Mouse (Mus musculus) midbrain, embryonic 15.5 days (tissue): ENCODE data around the gene Bend3. TPM values are rescaled to one million over a fixed set of nuclear protein-coding genes. Genes with fewer than 3 reads are reported as not detected.
A peak's percentile ranks its signal among the peaks of the same experiment; 100 is the strongest.

Source experiments
- ATAC-seq: fragments of 200-750 bp; cut with Nextera tagmentation; replicated peaks from 2 replicates; pipeline ENCODE4 v1.8.0; 2017; ENCODE audit warnings: moderate TSS enrichment
- H3K27ac ChIP-seq: fragments of 300-500 bp; sonication (generic); 2 replicates; pipeline ENCODE4 v1.5.1; 2015; ENCODE audit warnings: mild to moderate bottlenecking, inconsistent platforms
- H3K27me3 ChIP-seq: fragments of 300-500 bp; sonication (generic); replicated peaks from 2 replicates; pipeline ENCODE4 v1.6.1; 2015; ENCODE audit warnings: inconsistent platforms
- H3K36me3 ChIP-seq: fragments of 300-500 bp; sonication (generic); replicated peaks from 2 replicates; pipeline ENCODE4 v1.6.1; 2015; ENCODE audit warnings: inconsistent platforms
- H3K4me1 ChIP-seq: fragments of 300-500 bp; sonication (generic); 2 replicates; pipeline ENCODE4 v1.6.1; 2015; ENCODE audit warnings: inconsistent platforms
- H3K4me2 ChIP-seq: fragments of 300-500 bp; sonication (generic); 2 replicates; pipeline ENCODE4 v1.6.1; 2015; ENCODE audit warnings: inconsistent platforms, mild to moderate bottlenecking, moderate library complexity
- H3K4me3 ChIP-seq: fragments of 300-500 bp; sonication (generic); 2 replicates; pipeline ENCODE4 v1.5.1; 2015; ENCODE audit warnings: mild to moderate bottlenecking, inconsistent platforms
- H3K9ac ChIP-seq: fragments of 300-500 bp; sonication (generic); 2 replicates; pipeline ENCODE4 v1.6.1; 2015; ENCODE audit warnings: mild to moderate bottlenecking, inconsistent platforms
- H3K9me3 ChIP-seq: fragments of 300-500 bp; sonication (generic); 2 replicates; pipeline ENCODE4 v1.6.1; 2016; ENCODE audit warnings: inconsistent platforms
- WGBS: fragments of 180-500 bp; shearing (Covaris S2); methylation state at CpG from one replicate; pipeline ENCODE4 v1.1.7; 2015; ENCODE audit warnings: mixed read lengths; 5-methylcytosine and 5-hydroxymethylcytosine counted together
- polyA plus RNA-seq: library from polyadenylated mRNA; unstranded; fragments of >200 nt; fragmentation: Nextera tagmentation; extraction: Ambion mirVana; gene quantifications from 2 replicates; pipeline ENCODE4 v1.2.1, GENCODE M21; 2015

The Bend3 gene
- polyA plus RNA-seq, 1 experiment from 2014 or later: 5.5 TPM

DNA sequence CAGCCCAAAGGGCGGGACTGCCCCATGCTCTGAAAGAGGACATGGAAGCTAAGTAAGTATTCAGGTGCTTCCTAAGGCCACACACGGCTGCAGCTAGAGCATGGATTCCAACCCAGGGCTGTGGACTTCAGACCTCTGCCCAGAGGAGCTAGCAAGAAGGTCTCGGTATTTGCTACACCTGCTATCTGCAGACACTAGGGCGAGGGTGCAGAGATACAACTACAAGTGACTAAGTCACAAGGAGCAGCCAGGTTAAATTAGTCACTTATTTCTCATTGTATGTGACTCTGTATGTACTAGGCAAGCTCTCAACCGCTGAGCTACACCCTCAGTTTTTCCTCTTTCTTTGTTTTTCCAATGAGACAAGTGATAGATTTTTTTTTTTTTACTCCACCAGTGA, 15.8 kb upstream of the Bend3 start:
- H3K4me2 ChIP-seq: no peak overlapping the region
- no peaks in the 10 kb centered on the region for H3K27me3 ChIP-seq
- 93% methylated on average over 5 of the region's 5 CpGs for WGBS
- H3K36me3 ChIP-seq: no peaks in the 10 kb centered on the region
- H3K9ac ChIP-seq: no peak overlapping the region
- no peak for ATAC-seq
- no peaks in the 10 kb centered on the region for H3K9me3 ChIP-seq
- no peak overlapping the region for H3K4me3 ChIP-seq
- H3K27ac ChIP-seq: no peak overlapping the region
- no peaks in the 10 kb centered on the region for H3K4me1 ChIP-seq

DNA sequence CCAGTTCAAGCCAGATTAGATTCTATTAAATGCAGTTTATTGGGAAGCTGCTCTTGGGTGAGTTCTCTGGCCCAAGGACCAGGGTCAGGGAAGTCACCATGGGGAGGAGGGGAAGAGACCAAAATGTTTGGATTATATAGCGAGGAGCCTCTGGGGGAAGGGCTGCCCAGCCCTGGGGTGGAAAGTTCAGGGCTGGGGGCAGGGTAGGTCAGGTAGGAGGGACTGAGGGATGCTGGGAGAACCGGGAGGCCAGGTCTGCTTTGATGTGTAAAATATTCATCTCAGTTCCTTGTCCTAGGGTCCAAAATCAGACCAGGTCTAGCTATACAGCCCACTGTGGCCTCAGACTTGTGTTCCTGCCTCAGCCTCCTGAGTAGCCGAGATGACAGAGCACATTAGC, 15.4 kb upstream of the Bend3 start:
- 71% methylated on average over 3 of the region's 3 CpGs for WGBS
- H3K4me3 ChIP-seq: no peak overlapping the region
- ATAC-seq: no peak

DNA sequence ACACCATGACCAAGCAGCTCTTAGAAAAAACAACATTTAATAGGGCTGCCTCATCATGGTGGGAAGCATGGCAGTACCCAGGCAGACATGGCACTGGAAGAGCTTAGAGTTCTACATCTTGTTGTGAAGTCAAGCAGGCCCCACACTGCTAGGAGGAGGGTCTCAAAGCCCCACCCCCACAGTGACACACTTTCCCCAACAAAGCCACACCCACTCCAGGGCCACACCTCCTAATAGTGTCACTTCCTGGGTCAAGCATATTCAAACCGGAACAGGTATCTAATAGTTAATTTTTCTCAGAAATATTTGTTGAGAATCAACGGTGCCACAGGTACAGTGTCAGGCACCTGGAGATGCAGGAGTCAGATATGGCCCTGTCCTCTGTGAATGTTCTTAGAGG, 12.4 kb upstream of the Bend3 start:
- Histone ChIP-seq H3K36me3 (no peaks in the 10 kb centered on the region), H3K9ac (no peak overlapping the region), H3K9me3 (no peaks in the 10 kb centered on the region), H3K4me3 (no peak overlapping the region), H3K27me3 (no peaks in the 10 kb centered on the region), H3K27ac (no peak overlapping the region), H3K4me2 (no peak overlapping the region), H3K4me1 (no peaks in the 10 kb centered on the region)
- no peak for ATAC-seq
- WGBS: 96% methylated on average over 2 of the region's 2 CpGs

More for the DNA sequence above, 15.4 kb upstream of the Bend3 start:
- no peaks in the 10 kb centered on the region for H3K9me3 ChIP-seq
- no peaks in the 10 kb centered on the region for H3K36me3 ChIP-seq
- H3K27me3 ChIP-seq: no peaks in the 10 kb centered on the region
- no peak overlapping the region for H3K9ac ChIP-seq
- no peaks in the 10 kb centered on the region for H3K4me1 ChIP-seq
- no peak overlapping the region for H3K4me2 ChIP-seq
- H3K27ac ChIP-seq: no peak overlapping the region

DNA sequence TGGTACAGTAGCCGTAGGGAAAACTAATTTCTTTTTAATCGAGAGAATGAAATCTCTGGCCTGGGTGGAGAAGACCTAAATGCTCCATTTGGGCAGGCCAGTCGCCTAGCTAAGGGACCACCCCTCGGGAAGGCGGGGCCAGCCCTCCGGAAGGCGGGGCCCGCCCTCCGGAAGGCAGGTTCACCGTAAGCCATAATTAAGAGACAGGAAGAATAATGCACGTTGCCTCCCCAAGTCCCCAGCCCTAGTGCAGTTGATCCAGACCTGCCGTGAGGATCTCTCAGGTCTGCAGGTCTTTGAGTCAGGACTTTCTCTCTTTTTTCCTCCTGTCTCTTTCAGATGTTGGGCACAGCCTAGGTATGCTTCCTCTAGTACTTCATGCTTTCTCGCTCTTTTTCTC, 11.0 kb upstream of the Bend3 start:
- 43% methylated on average over 13 of the region's 13 CpGs for WGBS
- no peak overlapping the region for H3K4me3 ChIP-seq
- H3K4me2 ChIP-seq: no peak overlapping the region
- H3K9me3 ChIP-seq: no peaks in the 10 kb centered on the region
- H3K4me1 ChIP-seq: no peaks in the 10 kb centered on the region
- no peaks in the 10 kb centered on the region for H3K27me3 ChIP-seq
- no peak overlapping the region for H3K9ac ChIP-seq
- no peaks in the 10 kb centered on the region for H3K36me3 ChIP-seq
- ATAC-seq: no peak
- no peak overlapping the region for H3K27ac ChIP-seq

DNA sequence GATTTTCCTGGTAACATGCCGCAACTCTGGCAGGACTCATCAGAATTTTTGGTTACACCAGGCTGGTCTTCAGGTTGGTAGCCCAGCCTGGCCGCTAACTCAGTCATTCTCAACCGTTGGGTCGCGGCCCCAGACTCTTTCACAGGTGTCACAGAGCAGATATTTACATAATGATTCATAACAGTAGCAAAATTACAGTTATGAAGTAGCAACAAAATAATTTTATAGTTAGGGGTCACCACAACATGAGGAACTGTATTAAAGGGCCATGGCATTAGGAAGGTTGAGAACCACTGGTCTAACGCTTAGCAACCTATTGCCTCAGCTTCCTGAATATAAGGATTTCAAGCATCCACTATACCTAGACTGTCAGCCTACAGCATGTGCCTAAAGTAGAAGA, 10.3 kb upstream of the Bend3 start:
- Histone ChIP-seq H3K4me2 (no peak overlapping the region), H3K9me3 (no peaks in the 10 kb centered on the region), H3K9ac (no peak overlapping the region), H3K27me3 (no peaks in the 10 kb centered on the region), H3K4me1 (no peaks in the 10 kb centered on the region), H3K27ac (no peak overlapping the region), H3K36me3 (no peaks in the 10 kb centered on the region), H3K4me3 (no peak overlapping the region)
- no peak for ATAC-seq
- 97% methylated on average over 6 of the region's 6 CpGs for WGBS

DNA sequence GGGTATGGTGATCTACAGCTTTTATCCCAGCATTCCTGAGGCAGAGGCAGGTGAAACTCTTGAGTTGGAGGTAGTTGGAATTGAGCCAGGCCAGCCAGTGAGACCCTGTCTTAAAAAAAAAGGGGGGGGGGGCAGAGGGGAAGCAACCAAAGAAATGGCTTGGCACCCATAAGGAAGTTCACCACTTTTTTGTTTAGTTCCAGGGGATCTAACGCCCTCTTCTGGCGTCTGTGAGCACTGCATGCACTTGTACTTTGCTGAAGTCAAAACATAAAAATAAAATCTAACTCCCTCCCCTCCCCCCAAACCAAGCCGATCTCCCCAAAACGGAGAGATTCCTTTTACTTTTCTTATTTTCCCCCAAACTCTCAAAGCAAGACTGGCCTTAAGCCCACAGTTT, 3.3 kb upstream of the Bend3 start:
- H3K36me3 ChIP-seq: no peaks in the 10 kb centered on the region
- no peak overlapping the region for H3K9ac ChIP-seq
- no peak for ATAC-seq
- peaks cover 21% of the 10 kb centered on the region for H3K4me1 ChIP-seq
- 64% methylated on average over 4 of the region's 4 CpGs for WGBS
- no peak overlapping the region for H3K4me3 ChIP-seq
- H3K4me2 ChIP-seq: no peak overlapping the region
- no peak overlapping the region for H3K27ac ChIP-seq
- H3K9me3 ChIP-seq: no peaks in the 10 kb centered on the region
- H3K27me3 ChIP-seq: no peaks in the 10 kb centered on the region

DNA sequence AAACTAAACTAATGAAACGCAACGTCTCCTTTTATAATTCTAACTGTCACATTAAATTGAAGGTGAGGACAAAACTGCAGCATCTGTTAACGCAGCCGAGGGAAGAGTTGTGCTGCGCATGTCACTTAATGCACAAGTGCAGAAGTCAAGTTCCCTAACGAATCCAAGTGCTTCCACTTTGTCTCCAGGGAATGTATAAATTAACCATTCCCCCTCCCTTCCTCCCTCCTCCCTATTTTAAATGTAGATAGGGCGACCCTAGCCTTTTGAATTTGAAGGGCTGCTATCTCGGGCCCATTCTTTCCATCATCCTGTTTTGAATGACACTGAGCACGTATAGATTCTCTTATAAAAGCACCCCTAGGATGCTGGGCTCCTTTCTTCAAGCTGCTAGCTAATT, 1.2 kb upstream of the Bend3 start:
- Histone ChIP-seq H3K27ac (peak overlapping the region; percentile 98), H3K36me3 (no peaks in the 10 kb centered on the region), H3K27me3 (no peaks in the 10 kb centered on the region), H3K4me2 (peak overlapping the region; percentile 99), H3K9ac (peak overlapping the region; percentile 71), H3K9me3 (no peaks in the 10 kb centered on the region), H3K4me1 (peaks cover 34% of the 10 kb centered on the region), H3K4me3 (peak overlapping the region; percentile 90)
- ATAC-seq: no peak
- WGBS: 4% methylated on average over 9 of the region's 9 CpGs

DNA sequence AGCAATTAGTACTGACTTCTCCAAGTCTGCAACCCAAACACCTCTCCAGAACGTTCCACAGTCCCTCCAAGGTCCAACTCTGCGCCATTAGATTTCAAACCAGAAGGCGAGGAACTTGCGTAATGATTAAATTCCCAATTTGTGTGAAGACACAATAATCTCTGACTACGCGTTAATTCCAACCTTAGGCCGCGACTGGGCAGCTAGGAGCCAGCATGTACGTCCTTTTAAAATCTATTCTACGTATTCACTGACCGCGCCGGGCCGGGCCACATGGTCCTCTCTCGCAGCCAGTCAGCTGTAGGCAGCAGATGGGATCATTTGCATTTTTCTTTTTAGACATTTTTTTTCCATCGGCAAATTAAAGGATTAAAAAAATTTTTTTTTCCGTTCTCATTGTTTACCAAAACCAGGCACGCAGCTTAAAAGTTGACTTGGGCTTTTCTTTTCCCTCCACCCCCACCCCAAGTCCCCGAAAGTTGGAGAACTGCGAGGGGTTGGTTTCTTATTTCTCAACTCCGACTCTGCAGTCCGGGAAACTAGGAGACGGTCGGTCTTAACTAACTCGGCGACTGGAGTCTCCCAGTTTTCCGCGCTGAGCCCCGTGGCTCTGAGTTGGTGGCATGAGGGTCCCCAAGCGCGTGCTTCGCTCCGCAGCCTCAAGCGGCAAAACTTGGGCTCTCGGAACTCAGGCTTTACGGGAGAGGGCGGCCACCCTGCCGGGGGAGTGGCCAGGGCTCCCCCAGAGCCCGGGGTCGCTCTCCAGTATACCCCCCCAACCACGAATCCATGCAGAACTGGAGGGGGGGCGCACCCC, 558 bp upstream of the Bend3 start:
- H3K27me3 ChIP-seq: no peaks in the 10 kb centered on the region
- no peaks in the 10 kb centered on the region for H3K36me3 ChIP-seq
- ATAC-seq: peak; percentile 30
- H3K9ac ChIP-seq: peak overlapping the region; percentile 71
- H3K4me3 ChIP-seq: peak overlapping the region; percentile 90
- peak overlapping the region; percentile 98 for H3K27ac ChIP-seq
- peaks cover 35% of the 10 kb centered on the region for H3K4me1 ChIP-seq
- H3K4me2 ChIP-seq: peak overlapping the region; percentile 99
- no peaks in the 10 kb centered on the region for H3K9me3 ChIP-seq
- WGBS: under 1% methylated on average over 41 of the region's 42 CpGs

DNA sequence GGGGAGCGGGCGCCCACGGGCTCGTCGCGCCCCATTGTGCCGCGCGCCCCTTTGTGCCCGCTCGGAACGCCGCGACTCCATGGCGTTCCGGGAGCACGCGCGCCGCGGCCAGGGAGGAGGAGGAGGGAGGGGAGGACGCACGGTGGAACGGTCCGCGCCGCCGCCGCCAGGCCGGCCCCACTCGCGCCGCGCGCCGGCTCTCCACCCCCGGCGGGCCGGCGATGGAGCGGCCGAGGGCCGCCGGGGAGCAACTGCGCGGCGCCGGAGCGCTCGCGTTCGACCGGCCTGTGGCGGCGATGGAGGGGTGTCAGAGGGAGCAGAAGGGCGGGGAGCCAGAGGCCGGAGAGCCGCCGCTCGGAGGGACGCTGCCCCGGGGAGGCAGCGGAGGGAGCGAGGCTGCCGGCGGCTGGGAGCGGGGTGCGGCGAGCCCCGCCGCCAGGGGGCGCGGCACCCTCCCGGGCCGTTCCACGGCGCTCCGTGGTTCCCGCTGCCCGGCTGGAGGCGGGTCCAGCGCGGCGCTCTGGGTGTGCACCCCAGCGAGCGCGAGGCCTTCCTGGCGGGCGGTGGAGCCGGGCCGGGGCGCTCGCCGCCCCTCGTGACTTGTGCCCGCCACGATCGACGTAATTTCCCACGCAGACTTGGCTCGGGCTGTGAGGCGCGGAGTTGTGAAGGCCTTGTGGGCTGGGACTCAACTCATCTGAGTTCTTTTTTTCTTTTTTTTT, 966 bp downstream of the Bend3 start:
- peak overlapping the region; percentile 99 for H3K4me2 ChIP-seq
- ATAC-seq: peak; percentile 90
- H3K4me3 ChIP-seq: peak overlapping the region; percentile 90
- no peaks in the 10 kb centered on the region for H3K9me3 ChIP-seq
- H3K27ac ChIP-seq: peak overlapping the region; percentile 98
- WGBS: under 1% methylated on average over 69 of the region's 103 CpGs
- H3K27me3 ChIP-seq: no peaks in the 10 kb centered on the region
- peak overlapping the region; percentile 71 for H3K9ac ChIP-seq
- peaks cover 42% of the 10 kb centered on the region for H3K4me1 ChIP-seq
- H3K36me3 ChIP-seq: no peaks in the 10 kb centered on the region

DNA sequence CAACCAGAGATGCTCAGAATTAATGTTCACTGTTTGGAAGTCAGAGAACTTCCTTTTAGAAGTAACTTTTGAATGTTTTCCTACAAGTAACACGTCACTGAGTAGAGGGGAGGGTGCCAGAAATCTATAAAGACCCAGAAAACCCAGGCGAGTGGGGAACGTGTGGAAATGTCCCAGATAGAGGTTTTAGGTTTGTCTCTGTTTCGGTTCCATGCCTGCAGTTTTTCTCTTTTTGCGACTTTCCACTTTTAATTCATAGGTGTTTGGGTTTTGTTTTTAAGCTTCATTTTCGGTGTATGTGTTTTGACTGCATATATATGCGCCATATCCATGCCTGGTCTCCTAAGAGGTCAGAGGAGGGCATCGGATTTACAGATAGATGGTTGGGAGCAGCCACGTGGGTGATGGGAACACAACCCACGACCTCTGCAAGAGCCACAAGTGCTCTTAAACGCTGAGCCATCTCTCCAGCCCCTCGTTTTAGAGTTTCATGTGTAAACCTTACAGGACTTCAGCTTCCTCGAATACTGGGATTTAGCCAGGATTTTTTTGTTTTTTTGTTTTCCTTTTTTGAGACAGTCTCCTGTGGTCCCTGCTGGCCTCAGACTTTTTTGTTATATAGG, 1.7 kb downstream of the Bend3 start:
- Histone ChIP-seq H3K4me1 (peaks cover 42% of the 10 kb centered on the region), H3K9me3 (no peaks in the 10 kb centered on the region), H3K36me3 (no peaks in the 10 kb centered on the region), H3K9ac (peak overlapping the region; percentile 71; the same call in 1 of the 2 replicates), H3K27ac (peak overlapping the region; percentile 98), H3K27me3 (no peaks in the 10 kb centered on the region), H3K4me2 (peak overlapping the region; percentile 99), H3K4me3 (peak overlapping the region; percentile 90)
- ATAC-seq: no peak
- 4% methylated on average over 13 of the region's 13 CpGs for WGBS

DNA sequence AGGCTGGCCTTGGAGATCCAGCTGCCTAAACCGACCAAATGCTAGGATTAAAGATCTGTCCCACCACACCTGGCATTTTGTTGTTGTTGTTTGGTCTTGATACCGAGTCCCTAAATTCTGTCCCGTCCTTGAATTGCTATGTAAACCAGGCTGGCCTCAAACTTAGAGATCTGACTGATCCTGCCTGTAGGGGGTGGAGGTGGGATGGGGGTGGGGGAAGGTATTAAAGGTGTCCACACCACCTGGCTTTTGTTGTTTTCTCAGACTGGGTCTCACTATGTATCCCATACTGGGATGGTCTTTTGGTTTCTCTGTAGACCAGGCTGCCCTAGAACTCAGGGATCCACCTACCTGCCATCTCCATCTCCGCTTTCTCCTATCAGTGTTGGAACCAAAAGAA, 2.5 kb downstream of the Bend3 start:
- H3K4me1 ChIP-seq: peaks cover 42% of the 10 kb centered on the region
- H3K9me3 ChIP-seq: no peaks in the 10 kb centered on the region
- no peak overlapping the region for H3K4me2 ChIP-seq
- ATAC-seq: no peak
- no peaks in the 10 kb centered on the region for H3K27me3 ChIP-seq
- WGBS: 49% methylated on average over 4 of the region's 4 CpGs
- no peak overlapping the region for H3K9ac ChIP-seq
- no peak overlapping the region for H3K4me3 ChIP-seq
- no peaks in the 10 kb centered on the region for H3K36me3 ChIP-seq
- no peak overlapping the region for H3K27ac ChIP-seq

DNA sequence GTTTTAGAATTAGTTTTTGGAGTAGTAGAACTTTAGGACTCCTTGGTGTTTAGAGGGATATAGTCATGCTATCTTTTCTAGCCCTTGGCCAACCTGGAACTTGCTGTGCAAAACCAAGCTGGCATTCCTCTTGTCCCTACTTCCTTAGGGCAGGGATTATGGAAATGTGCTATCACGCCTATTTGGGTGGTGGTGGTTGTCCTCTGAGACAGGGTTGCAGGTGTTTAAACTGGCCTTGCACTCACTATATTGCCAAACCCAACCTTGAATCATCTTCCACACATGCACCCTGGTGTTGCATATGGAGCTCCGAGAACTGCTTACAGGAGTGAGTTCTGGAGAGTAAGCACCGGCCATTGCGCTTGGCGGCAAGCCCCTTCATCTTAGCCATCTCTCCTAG, 3.4 kb downstream of the Bend3 start:
- Histone ChIP-seq H3K4me1 (peaks cover 40% of the 10 kb centered on the region), H3K27ac (no peak overlapping the region), H3K9ac (no peak overlapping the region), H3K27me3 (no peaks in the 10 kb centered on the region), H3K36me3 (no peaks in the 10 kb centered on the region), H3K4me3 (no peak overlapping the region), H3K4me2 (no peak overlapping the region), H3K9me3 (no peaks in the 10 kb centered on the region)
- no peak for ATAC-seq
- WGBS: 81% methylated on average over 5 of the region's 5 CpGs
